Mouse (Mus musculus) B cell, adult 67 days (primary cell): ENCODE measurements around the gene Olfr969. TPM values are rescaled to one million over a fixed set of nuclear protein-coding genes. Genes with fewer than 3 reads are reported as not detected.

Experiments
- total RNA-seq, 2 experiments: library from RNA; stranded (reverse); gene quantifications; 4 replicates each; pipeline ENCODE4 v1.2.4; 2023

The Olfr969 gene
- total RNA-seq: not detected

GRCm38 (mm10) chr9:39790558-39790957 lies at the start of gene Olfr969:
TSS of gene Olfr969 (plus strand) at chr9:39790945.

GRCm38 (mm10) chr9:39745949-39746348 lies 44.8 kb upstream of the Olfr969 start, which contains the start of gene Olfr967:
TSS of gene Olfr967 (plus strand) at chr9:39746249.

GRCm38 (mm10) chr9:39783153-39783552 lies 7.6 kb upstream of the Olfr969 start, which contains the start of gene Olfr968:
TSS of gene Olfr968 (minus strand) at chr9:39783253.

GRCm38 (mm10) chr9:39808560-39808959 lies 17.8 kb downstream of the Olfr969 start, which contains the start of gene Olfr970:
TSS of gene Olfr970 (plus strand) at chr9:39808860.

GRCm38 (mm10) chr9:39836576-39836975 lies 45.8 kb downstream of the Olfr969 start, which contains the start of gene Olfr971:
TSS of gene Olfr971 (plus strand) at chr9:39836876.

Other genes starting within 250 kb of the Olfr969 start
- not detected for gene Olfr958, start 236.9 kb upstream of the Olfr969 start, total RNA-seq
- not detected for gene Olfr959, start 215.4 kb upstream of the Olfr969 start, total RNA-seq
- not detected for gene AW551984, start 186.5 kb upstream of the Olfr969 start, total RNA-seq
- not detected for gene Olfr148, start 180.3 kb upstream of the Olfr969 start, total RNA-seq
- not detected for gene Olfr960, start 169.6 kb upstream of the Olfr969 start, total RNA-seq
- gene Olfr961, start 145.9 kb upstream of the Olfr969 start, total RNA-seq: not detected
- not detected for gene Olfr963, start 123.7 kb upstream of the Olfr969 start, total RNA-seq
- not detected for gene Olfr149, start 83.8 kb upstream of the Olfr969 start, total RNA-seq
- not detected for gene Olfr965, start 79.6 kb upstream of the Olfr969 start, total RNA-seq
- not detected for gene Olfr150, start 60.0 kb upstream of the Olfr969 start, total RNA-seq
- gene Olfr967, start 44.7 kb upstream of the Olfr969 start, total RNA-seq: not detected
- gene Olfr968, start 7.7 kb upstream of the Olfr969 start, total RNA-seq: not detected
- gene Olfr970, start 17.9 kb downstream of the Olfr969 start, total RNA-seq: not detected
- not detected for gene Olfr971, start 45.9 kb downstream of the Olfr969 start, total RNA-seq
- not detected for gene Olfr972, start 75.5 kb downstream of the Olfr969 start, total RNA-seq
- gene Olfr229, start 116.4 kb downstream of the Olfr969 start, total RNA-seq: not detected
- not detected for gene Olfr974, start 146.6 kb downstream of the Olfr969 start, total RNA-seq
- not detected for gene Olfr975, start 161.1 kb downstream of the Olfr969 start, total RNA-seq
- gene Olfr976, start 170.2 kb downstream of the Olfr969 start, total RNA-seq: not detected
- not detected for gene Olfr978, start 201.2 kb downstream of the Olfr969 start, total RNA-seq
- not detected for gene Olfr979, start 212.5 kb downstream of the Olfr969 start, total RNA-seq
- not detected for gene Olfr980, start 218.6 kb downstream of the Olfr969 start, total RNA-seq
- gene Olfr981, start 230.5 kb downstream of the Olfr969 start, total RNA-seq: not detected